Mouse (Mus musculus) monocyte, adult 5-6 weeks (primary cell): ENCODE measurements around the gene Rab6b. TPM values are rescaled to one million over a fixed set of nuclear protein-coding genes. Genes with fewer than 3 reads are reported as not detected.
A peak's percentile ranks its signal among the peaks of the same experiment; 100 is the strongest.

Source experiments
- ATAC-seq: fragments of 153-309, 156-312 bp; replicated peaks from 2 replicates; pipeline ENCODE4 v1.8.0; 2017; ENCODE audit warnings: mild to moderate bottlenecking; ENCODE audit not compliant: low TSS enrichment, insufficient number of reproducible peaks, severe bottlenecking, poor library complexity, low FRiP score
- total RNA-seq: library from RNA; stranded (forward); fragments of 200-1000, 200-491, 200-594 nt; gene quantifications from 3 replicates; pipeline ENCODE4 v1.2.3, GENCODE M21; 2017

The Rab6b gene
- total RNA-seq, 1 experiment from 2014 or later = 0.48 TPM

DNA sequence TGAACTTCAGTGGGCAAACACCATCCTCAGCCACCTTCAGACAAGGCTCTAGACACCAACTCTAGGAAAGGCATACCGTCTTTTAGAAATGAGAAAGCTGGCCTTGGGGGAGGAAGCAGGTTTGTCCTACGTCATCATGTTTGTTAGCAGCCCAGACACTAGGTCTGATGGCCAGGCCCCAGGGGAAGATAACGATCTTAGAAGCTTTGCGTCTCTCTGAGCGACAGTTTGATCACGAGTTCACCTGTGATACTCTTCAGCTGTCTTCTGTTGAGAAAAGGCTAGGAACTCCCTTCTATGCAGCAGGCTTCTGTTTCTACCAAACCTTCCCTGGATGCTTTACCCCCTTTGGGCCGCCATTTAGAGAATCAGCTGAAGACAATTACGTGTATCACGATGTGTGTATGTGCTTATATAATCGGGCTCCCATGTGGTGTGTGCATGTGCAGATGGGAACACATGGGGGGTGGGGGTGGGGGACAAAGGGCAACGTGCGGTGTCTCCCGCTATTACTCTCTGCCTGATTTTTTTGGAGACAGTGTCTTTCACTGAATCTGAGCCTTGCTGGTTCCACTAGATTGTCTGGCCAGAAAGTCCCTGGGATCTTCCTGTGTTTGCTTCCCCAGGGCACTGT, 116.9 kb downstream of the Rab6b start:
- ATAC-seq = no peak

DNA sequence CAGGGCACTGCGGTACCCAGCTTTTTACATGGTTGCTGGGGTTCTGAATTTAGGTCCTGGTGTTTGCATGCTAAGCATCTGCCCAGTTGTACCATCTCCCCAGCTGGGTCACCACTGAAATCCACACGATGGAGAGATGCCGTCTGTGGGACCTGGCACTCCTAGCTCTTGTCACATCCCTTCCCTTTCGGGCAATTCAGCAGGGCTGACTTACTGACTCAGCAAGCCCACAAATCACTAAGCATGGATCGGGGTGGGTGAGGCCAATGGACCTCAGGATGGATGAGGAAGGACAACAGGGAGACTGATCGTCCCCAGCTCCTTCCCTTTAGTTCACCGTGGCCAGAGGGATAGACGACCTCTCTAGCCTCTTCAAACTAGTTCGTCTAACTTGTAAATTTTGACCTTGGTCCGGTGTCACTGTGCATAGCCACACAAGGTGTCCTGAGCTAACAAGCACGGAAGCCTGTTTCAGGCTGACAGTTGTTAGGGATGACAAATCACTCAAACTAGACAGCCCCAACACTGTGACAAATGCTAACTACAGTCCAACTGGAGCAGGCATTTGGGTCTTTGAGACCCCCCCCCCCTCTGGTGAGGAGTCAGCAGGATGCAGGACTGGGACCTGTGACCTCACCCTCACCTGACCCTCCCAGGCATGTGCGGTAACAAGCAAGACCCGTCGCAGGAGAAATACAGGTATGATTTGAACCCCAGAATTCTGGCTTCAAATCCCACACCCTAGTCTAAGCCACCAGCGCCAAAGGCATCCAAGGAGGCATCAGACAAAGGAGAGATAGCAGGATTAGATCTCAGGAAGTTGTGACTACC, 117.7 kb downstream of the Rab6b start:
- no peak for ATAC-seq

DNA sequence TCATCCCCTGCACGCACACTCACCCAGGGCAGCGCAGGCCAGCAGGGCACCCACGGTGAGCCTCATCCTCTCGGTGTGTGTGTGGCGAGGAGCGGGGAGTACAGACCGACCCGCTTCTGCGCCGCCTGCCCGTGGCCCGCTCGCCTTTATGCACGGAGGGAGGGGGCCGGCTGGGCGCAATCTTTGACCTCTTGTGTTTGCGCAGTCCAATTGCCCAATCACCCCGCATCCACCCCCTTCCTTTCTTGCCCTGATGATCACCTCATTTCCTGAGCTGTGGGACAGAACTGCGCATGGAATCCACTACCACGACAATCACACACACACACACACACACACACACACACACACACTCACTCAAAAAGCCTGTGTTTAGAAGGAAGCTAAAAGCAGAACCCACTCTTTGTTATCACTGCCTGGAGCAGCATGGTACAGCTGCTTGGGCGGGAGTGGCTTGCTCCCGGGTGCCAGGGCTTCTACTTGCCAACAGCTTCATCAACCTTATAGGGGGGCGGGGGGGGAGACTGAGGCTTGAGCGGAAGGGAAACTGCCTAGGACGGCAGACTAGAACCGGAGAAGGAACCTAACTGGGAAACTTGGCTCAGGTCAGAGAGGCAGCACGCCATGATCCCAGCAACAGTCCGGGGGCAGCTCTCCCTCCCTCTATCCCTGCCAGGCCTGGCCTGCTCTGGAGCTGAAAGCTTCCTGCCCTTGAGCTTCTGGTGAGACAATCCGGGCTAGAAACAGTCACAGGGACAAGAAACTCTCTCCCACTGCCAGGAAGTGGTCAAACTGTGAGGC, 118.8 kb downstream of the Rab6b start, which contains the start of the genes Gm20425 and Trf:
TSS of gene Gm20425 (minus strand) at position 157 of the 801 bp plus-strand sequence.
TSS of gene Trf (minus strand) at position 294 of the 801 bp plus-strand sequence.
- peak; percentile 66 for ATAC-seq

DNA sequence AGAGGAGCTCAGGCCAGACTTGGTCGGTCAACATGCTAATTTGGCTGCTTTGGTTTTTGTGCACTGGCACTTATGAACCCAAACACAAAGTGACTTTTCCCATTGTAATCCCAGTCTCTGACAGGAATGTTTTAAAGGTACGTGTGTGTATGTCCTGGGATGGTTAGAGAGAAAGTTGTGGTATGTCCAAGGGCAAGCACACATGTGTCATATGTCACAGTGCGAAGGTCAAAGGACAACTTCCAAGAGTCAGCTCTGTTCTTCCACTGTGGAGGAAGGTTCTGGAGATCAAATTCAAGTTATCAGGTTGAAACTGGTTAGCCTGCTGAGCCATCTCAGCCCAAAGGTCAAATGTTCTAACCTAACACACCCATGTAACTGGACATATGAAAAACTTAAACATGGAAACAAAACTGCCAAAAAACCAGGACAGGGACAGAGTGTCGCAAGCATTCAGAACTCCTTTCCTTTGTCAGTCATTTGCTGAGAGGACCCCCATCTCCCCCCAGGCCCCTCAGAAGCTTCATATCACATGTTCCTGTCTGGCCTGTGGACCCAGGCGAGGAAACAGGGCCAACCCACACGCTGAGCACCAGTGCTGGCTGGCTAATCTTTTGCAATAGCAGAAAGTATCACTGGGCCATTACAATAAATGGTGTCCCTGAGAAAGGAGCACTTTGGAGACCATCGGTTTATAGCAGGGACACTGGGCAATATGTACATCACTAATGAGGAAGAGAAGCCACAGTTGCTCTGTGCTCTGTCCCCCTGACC, 120.8 kb downstream of the Rab6b start:
- no peak for ATAC-seq

DNA sequence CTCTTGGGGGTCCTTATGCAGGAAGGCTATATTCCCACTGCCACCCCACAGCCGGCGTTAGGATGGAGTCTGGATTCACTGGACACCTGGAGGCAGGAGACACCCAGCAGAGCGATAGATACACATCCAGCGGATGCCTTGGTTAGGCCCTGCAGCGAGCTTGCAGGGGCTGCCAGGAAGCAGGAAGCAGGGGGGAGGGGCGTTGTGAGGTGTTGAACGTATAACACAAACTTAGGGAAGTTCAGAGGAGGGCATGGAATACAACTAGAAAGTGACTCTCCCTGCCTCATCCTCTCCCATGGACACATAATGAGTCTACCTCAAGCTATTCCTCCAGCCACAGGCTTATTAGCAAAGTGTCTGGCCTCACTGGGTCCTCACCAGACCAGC, 121.4 kb downstream of the Rab6b start:
- no peak for ATAC-seq

DNA sequence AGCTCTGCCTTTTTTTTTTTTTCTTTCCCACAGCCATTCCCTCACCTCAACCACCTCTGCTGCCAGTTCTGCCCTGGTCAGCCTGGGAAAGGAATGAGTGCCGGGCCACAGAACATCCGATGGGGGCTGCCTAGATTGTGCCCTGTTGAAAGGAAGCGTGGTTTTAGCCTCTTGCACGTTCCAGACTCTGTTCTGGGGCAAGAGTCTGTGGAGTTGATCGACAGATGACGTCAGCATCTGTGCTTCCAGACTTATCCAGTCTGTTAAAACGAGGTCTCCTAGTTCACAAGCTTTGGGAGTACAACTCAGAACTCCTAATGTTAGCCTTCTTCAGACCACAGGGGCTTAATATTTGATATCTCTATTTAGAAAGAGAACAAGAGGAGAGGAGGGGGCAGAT, 122.5 kb downstream of the Rab6b start:
- no peak for ATAC-seq

DNA sequence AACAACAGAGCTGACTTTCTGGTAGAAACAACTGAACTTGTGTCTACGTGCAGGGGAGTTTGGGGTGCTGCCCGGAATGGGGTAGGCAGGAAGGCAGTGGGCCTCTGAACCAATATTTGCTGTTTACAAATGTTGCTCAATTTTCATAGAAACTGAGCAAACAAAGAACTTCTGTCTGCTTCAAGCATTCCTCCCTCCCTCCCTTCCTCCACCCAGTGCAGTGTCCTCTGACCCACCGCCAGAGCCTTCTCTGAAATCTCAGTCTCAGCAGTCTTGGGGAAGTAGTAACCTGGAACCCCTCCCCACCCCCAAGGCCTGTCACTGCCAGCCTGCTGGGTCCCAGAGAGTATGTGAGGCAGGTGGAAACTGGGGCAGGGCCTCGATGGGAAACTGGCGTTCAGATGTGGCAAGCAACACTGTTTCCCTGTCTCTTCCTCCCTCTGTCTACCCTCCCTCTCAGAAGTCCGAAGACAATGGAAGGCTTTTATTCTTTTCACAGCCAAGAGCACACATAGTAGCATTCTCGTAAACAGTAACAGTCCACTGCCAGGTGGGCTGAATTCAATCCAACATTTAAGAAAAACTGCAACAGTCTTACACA, 123.1 kb downstream of the Rab6b start:
- ATAC-seq = peak; percentile 59

Other genes starting within 250 kb of the Rab6b start
- not detected in 3 replicates for gene Slco2a1, start 123.1 kb upstream of the Rab6b start, total RNA-seq
- 14.5 to 18.0 TPM (median 14.6 TPM) in 3 replicates for gene Srprb, start 90.3 kb downstream of the Rab6b start, total RNA-seq
- not detected in 3 replicates for gene Gm20425, start 118.5 kb downstream of the Rab6b start, total RNA-seq
- gene Trf, start 118.7 kb downstream of the Rab6b start, total RNA-seq = 160 to 219 TPM (median 198 TPM) in 3 replicates
- 3.5 TPM in 1 of 3 replicates, not detected in the others for gene 1300017J02Rik, start 193.3 kb downstream of the Rab6b start, total RNA-seq
- gene Topbp1, start 193.4 kb downstream of the Rab6b start, total RNA-seq = 71.1 to 109 TPM (median 75.5 TPM) in 3 replicates